Mouse (Mus musculus): ENCODE data around the gene Lor. TPM values are rescaled to one million over a fixed set of nuclear protein-coding genes. Genes with fewer than 3 reads are reported as not detected.
A peak's percentile ranks its signal among the peaks of the same experiment; 100 is the strongest.

Gene Lor
- total and polyA plus RNA-seq, 3 experiments, result not detected

DNA sequence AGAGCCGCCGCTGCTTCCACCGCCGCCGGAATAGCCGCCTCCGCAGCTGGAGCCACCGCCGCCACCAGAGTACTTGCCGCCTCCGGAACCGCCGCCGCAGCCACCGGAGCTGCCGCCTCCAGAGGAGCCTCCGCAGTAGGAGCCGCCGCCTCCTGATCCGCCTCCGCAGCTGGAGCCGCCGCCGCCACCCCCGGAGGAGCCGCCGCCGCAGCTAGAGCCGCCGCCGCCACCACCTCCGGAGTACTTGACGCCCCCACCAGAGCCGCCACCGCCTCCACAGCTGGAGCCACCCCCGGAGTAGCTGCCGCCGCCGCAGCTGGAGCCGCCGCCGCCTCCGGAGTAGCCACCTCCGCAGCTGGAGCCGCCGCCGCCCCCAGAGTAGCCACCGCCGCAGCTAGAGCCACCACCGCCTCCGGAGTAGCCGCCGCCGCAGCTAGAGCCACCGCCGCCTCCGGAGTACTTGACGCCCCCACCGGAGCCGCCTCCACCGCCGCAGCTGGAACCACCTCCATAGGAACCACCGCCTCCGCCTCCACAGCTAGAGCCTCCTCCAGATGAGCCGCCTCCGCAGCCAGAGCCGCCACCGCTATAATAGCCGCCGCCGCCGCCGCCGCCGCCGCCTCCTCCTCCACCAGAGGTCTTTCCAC, 1.5 kb downstream of the Lor start:
- no peak for DNase-seq (ENCODE audit: low spot score)
- Histone ChIP-seq H3K36me3 (replicated peaks) (no peaks in the 10 kb centered on the region), H3K27me3 (ENCODE audit: insufficient read depth, low read length) (no peaks in the 10 kb centered on the region), H3K4me1 (ENCODE audit: insufficient read depth, low read depth, low read length) (no peaks in the 10 kb centered on the region), H3K9me3 (replicated peaks) (peaks cover 24% of the 10 kb centered on the region), H3K4me3 (ENCODE audit: low read depth, low read length) (no peak overlapping the region)
- no peak for TF ChIP-seq POLR2AphosphoS5 (IDR thresholded peaks at IDR 0.05; ENCODE audit: insufficient replicate concordance, low read depth, low read length)
- TF ChIP-seq TAL1 (conservative IDR thresholded peaks at IDR 0.05; ENCODE audit: low read depth, low read length), result no peak
- no peak for TF ChIP-seq GATA2 (IDR thresholded peaks at IDR 0.05; ENCODE audit: borderline replicate concordance, low read depth, low read length)
- TF ChIP-seq GATA1 (IDR thresholded peaks at IDR 0.05; ENCODE audit: borderline replicate concordance, low read length), result no peak
- TF ChIP-seq CTCF (IDR thresholded peaks at IDR 0.05; ENCODE audit: low read depth, low read length), result no peak
- no peak for ATAC-seq (ENCODE audit: extremely low read depth, insufficient number of reproducible peaks, low FRiP score, poor library complexity, severe bottlenecking)

DNA sequence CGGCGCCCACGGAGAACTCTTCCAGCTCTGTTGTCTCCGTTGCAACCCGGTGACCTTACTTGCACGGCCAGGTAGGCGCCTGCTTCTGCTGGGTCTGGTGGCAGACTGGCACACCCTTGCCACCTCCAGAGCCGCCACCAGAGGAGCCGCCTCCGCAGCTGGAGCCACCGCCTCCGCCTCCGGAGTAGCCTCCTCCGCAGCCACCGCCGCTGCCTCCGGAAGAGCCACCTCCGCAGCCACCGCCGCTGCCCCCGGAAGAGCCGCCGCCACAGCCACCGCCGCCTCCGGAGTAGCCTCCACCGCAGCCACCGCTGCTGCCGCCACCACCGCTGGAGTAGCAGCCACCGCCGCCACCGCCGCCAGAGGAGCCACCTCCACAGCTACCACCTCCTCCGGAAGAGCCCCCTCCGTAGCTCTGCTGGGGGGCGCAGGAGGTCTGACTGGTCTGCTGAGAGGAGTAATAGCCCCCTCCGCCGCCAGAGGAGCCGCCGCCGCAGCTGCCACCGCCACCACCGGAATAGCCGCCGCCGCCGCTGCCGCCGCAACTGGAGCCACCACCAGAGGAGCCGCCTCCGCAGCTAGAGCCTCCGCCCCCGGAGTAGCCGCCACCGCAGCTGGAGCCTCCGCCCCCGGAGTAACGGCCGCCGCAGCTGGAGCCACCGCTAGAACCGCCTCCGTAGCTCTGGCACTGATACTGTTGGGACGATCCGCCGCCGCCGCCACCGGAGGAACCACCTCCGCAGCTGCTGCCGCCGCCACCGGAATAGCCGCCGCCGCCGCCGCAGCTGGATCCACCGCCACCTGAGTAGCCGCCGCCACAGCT, 2.3 kb downstream of the Lor start:
- no peak for TF ChIP-seq GATA2 (IDR thresholded peaks at IDR 0.05; ENCODE audit: borderline replicate concordance, low read depth, low read length)
- no peak for TF ChIP-seq CTCF (IDR thresholded peaks at IDR 0.05; ENCODE audit: low read depth, low read length)
- no peak for TF ChIP-seq POLR2AphosphoS5 (IDR thresholded peaks at IDR 0.05; ENCODE audit: insufficient replicate concordance, low read depth, low read length)
- TF ChIP-seq GATA1 (IDR thresholded peaks at IDR 0.05; ENCODE audit: borderline replicate concordance, low read length), result no peak
- TF ChIP-seq TAL1 (conservative IDR thresholded peaks at IDR 0.05; ENCODE audit: low read depth, low read length), result no peak

DNA sequence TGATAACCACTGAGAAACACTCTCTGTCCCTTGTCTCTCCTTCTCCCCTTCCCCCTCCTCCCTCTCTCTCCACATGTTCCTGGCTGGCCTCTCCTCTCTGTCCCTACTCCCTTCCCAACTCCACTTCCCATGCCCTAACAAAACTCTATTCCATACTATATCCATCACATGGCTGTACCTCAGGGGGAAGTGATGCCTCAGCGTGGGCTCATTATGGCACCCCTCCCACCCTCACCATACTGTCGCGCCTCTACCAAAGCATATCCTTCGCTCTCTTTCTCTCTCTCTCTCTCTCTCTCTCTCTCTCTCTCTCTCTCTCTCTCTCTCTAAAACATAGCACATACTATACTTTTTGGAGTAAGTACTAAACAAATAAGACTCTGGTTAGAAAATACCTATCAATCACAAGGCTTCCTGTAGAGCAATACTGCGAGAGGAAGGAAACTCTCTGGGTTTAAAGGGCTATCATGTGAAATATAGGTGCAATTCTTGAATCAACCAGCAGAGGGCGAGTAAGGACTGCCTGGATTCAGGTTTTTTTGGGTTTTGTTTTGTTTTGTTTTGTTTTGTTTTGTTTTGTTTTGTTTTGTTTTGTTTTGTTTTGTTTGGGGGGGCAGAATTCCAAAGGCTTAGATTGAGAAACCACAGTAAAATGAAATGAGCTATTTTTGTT, 32.4 kb downstream of the Lor start:
- peaks cover 10% of the 10 kb centered on the region for H3K9me3 ChIP-seq (replicated peaks)
- no peaks in the 10 kb centered on the region for H3K27me3 ChIP-seq (ENCODE audit: insufficient read depth, low read length)
- H3K4me3 ChIP-seq (ENCODE audit: low read depth, low read length), result no peak overlapping the region
- no peak for DNase-seq (ENCODE audit: low spot score)
- TF ChIP-seq GATA2 (IDR thresholded peaks at IDR 0.05; ENCODE audit: borderline replicate concordance, low read depth, low read length), result no peak
- TF ChIP-seq CTCF (IDR thresholded peaks at IDR 0.05; ENCODE audit: low read depth, low read length), result 0 out of 2 replicates have a peak, but pooled peaks have one; percentile 21
- H3K36me3 ChIP-seq (replicated peaks), result no peaks in the 10 kb centered on the region
- no peaks in the 10 kb centered on the region for H3K4me1 ChIP-seq (ENCODE audit: insufficient read depth, low read depth, low read length)
- ATAC-seq (ENCODE audit: extremely low read depth, insufficient number of reproducible peaks, low FRiP score, poor library complexity, severe bottlenecking), result no peak

More for the DNA sequence above, 2.3 kb downstream of the Lor start:
- no peak overlapping the region for H3K4me3 ChIP-seq (ENCODE audit: low read depth, low read length)
- H3K9me3 ChIP-seq (replicated peaks), result peaks cover 24% of the 10 kb centered on the region
- no peaks in the 10 kb centered on the region for H3K4me1 ChIP-seq (ENCODE audit: insufficient read depth, low read depth, low read length)
- H3K27me3 ChIP-seq (ENCODE audit: insufficient read depth, low read length), result no peaks in the 10 kb centered on the region
- ATAC-seq (ENCODE audit: extremely low read depth, insufficient number of reproducible peaks, low FRiP score, poor library complexity, severe bottlenecking), result no peak
- H3K36me3 ChIP-seq (replicated peaks), result no peaks in the 10 kb centered on the region
- DNase-seq (ENCODE audit: low spot score), result no peak

- Histone ChIP-seq H3K27me3 (ENCODE audit: insufficient read depth, low read length) (no peaks in the 10 kb centered on the region), H3K4me3 (ENCODE audit: low read depth, low read length) (no peak overlapping the region), H3K4me1 (ENCODE audit: insufficient read depth, low read depth, low read length) (no peaks in the 10 kb centered on the region), H3K36me3 (replicated peaks) (no peaks in the 10 kb centered on the region), H3K9me3 (replicated peaks) (peaks cover 11% of the 10 kb centered on the region)
- no peak for TF ChIP-seq GATA1 (IDR thresholded peaks at IDR 0.05; ENCODE audit: borderline replicate concordance, low read length)
- TF ChIP-seq TAL1 (conservative IDR thresholded peaks at IDR 0.05; ENCODE audit: low read depth, low read length), result no peak
- TF ChIP-seq POLR2AphosphoS5 (IDR thresholded peaks at IDR 0.05; ENCODE audit: insufficient replicate concordance, low read depth, low read length), result no peak
- no peak for TF ChIP-seq GATA2 (IDR thresholded peaks at IDR 0.05; ENCODE audit: borderline replicate concordance, low read depth, low read length)
- TF ChIP-seq CTCF (IDR thresholded peaks at IDR 0.05; ENCODE audit: low read depth, low read length), result no peak
- ATAC-seq (ENCODE audit: extremely low read depth, insufficient number of reproducible peaks, low FRiP score, poor library complexity, severe bottlenecking), result no peak
- DNase-seq (ENCODE audit: low spot score), result no peak
Measured at GRCm38 (mm10) chr3:92033892-92034291, 49.0 kb downstream of the Lor start.

DNA sequence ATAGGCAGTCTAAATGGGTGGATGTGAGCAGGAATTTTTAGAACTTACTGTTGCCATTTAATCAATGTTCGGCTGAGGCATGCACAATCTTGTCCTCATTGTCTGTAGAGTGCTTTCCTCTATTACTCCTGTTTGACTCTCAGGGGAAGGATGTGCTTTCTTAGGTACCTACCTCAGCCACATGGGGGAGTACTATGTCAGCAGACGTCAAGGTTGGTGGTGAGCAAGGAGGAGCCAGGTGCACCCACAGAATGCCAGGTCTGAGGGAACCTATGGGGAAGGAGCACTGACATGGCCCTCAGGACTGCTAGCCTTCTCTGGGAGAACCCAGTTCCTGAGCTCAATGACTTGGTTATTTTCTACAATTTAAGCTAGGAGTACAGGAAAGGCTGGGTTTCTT, 49.7 kb downstream of the Lor start:
- ATAC-seq (ENCODE audit: extremely low read depth, insufficient number of reproducible peaks, low FRiP score, poor library complexity, severe bottlenecking) (no peak), DNase-seq (ENCODE audit: low spot score) (no peak)
- no peak overlapping the region for H3K4me3 ChIP-seq (ENCODE audit: low read depth, low read length)
- no peaks in the 10 kb centered on the region for H3K36me3 ChIP-seq (replicated peaks)
- TF ChIP-seq TAL1 (conservative IDR thresholded peaks at IDR 0.05; ENCODE audit: low read depth, low read length) (no peak), GATA2 (IDR thresholded peaks at IDR 0.05; ENCODE audit: borderline replicate concordance, low read depth, low read length) (no peak), CTCF (IDR thresholded peaks at IDR 0.05; ENCODE audit: low read depth, low read length) (no peak), GATA1 (IDR thresholded peaks at IDR 0.05; ENCODE audit: borderline replicate concordance, low read length) (no peak), POLR2AphosphoS5 (IDR thresholded peaks at IDR 0.05; ENCODE audit: insufficient replicate concordance, low read depth, low read length) (no peak)
- no peaks in the 10 kb centered on the region for H3K4me1 ChIP-seq (ENCODE audit: insufficient read depth, low read depth, low read length)
- peaks cover 8% of the 10 kb centered on the region for H3K9me3 ChIP-seq (replicated peaks)
- no peaks in the 10 kb centered on the region for H3K27me3 ChIP-seq (ENCODE audit: insufficient read depth, low read length)

Other genes starting within 250 kb of the Lor start
- gene Pglyrp3, start 68.6 kb downstream of the Lor start, total RNA-seq (2014; fragmentation: Nextera tagmentation), result not detected in 2 replicates
- gene Pglyrp3, start 68.6 kb downstream of the Lor start, total RNA-seq (2017), result not detected in 2 replicates
- not detected in 2 replicates for gene Pglyrp3, start 68.6 kb downstream of the Lor start, polyA plus RNA-seq (2012)
- not detected in 2 replicates for gene Prr9, start 40.8 kb upstream of the Lor start, total RNA-seq (2014; fragmentation: Nextera tagmentation)
- 0.22 TPM in 1 of 2 replicates, not detected in the other for gene Prr9, start 40.8 kb upstream of the Lor start, total RNA-seq (2017)
- not detected in 2 replicates for gene Prr9, start 40.8 kb upstream of the Lor start, polyA plus RNA-seq (2012)
- not detected in 2 replicates for gene Lelp1, start 59.6 kb upstream of the Lor start, total RNA-seq (2014; fragmentation: Nextera tagmentation)
- gene Lelp1, start 59.6 kb upstream of the Lor start, total RNA-seq (2017), result not detected in 2 replicates
- not detected in 2 replicates for gene Lelp1, start 59.6 kb upstream of the Lor start, polyA plus RNA-seq (2012)
- gene Sprr2a1, start 132.7 kb upstream of the Lor start, total RNA-seq (2014; fragmentation: Nextera tagmentation), result not detected in 2 replicates
- gene Sprr2a1, start 132.7 kb upstream of the Lor start, total RNA-seq (2017), result not detected in 2 replicates
- gene Sprr2a1, start 132.7 kb upstream of the Lor start, polyA plus RNA-seq (2012), result not detected in 2 replicates
- not detected in 2 replicates for gene Sprr2a2, start 132.8 kb upstream of the Lor start, total RNA-seq (2014; fragmentation: Nextera tagmentation)
- gene Sprr2a2, start 132.8 kb upstream of the Lor start, total RNA-seq (2017), result 0.12 and 0.60 TPM in 2 replicates
- gene Sprr2a2, start 132.8 kb upstream of the Lor start, polyA plus RNA-seq (2012), result not detected in 2 replicates
- not detected in 2 replicates for gene Sprr2a3, start 202.3 kb upstream of the Lor start, total RNA-seq (2014; fragmentation: Nextera tagmentation)
- gene Sprr2a3, start 202.3 kb upstream of the Lor start, total RNA-seq (2017), result 0.11 and 0.23 TPM in 2 replicates
- not detected in 2 replicates for gene Sprr2a3, start 202.3 kb upstream of the Lor start, polyA plus RNA-seq (2012)
- gene Sprr2b, start 233.5 kb upstream of the Lor start, total RNA-seq (2014; fragmentation: Nextera tagmentation), result not detected in 2 replicates
- not detected in 2 replicates for gene Sprr2b, start 233.5 kb upstream of the Lor start, total RNA-seq (2017)
- not detected in 2 replicates for gene Sprr2b, start 233.5 kb upstream of the Lor start, polyA plus RNA-seq (2012)

Data from G1E (cell line).